Comparison of ENCODE assay signal across 8 mouse cellular contexts in the genomic region with DNA sequence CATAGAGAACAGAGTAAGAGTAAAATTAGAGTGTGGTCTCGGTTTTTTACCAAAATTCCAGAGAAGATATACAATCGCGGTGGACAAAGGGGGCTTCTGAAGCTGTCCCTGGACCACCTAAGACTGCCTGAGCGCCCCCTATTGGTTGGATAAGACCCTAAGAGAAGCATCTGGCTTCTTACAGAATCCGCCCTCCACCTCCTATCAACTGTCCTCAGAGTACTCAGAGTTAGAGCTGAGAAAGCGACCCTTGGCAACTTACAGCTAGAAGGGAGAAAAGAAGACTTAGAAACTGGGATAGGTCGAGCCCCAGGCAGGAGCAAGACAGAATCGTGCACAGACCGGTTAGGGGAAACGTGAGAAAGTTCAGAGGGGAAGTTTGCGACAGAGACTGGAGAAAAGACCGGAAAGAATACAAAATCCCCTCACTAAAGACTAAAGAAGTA. TPM values are rescaled to one million over a fixed set of nuclear protein-coding genes. Genes with fewer than 3 reads are reported as not detected.
DNase-seq lines count a peak whose midpoint lies in the region; ATAC-seq lines count a peak whose summit lies in the region.

No protein-coding gene starts in this region.

- ATAC-seq in hindbrain, embryonic 16.5 days, result no peak
- no peak for ATAC-seq in stomach, embryonic 16.5 days (ENCODE audit: insufficient read depth, low FRiP score)

- DNase-seq in lung, adult 18-20 months, result peak; percentile 14 to 21
- no peak for DNase-seq in lung, postnatal 25 days (ENCODE audit: low spot score)
- DNase-seq in embryonic facial prominence, embryonic 10.5 days (ENCODE audit: low spot score), result peak; percentile 54
- DNase-seq in lung, postnatal 10 days, result peak; percentile 33
- no peak for DNase-seq in frontal cortex, postnatal 25 days (ENCODE audit: low spot score in 2 of 2)
- DNase-seq in left cerebral cortex, adult 18-20 months (ENCODE audit: low spot score in 2 of 2), result no peak

- H3K9ac ChIP-seq in hindbrain, embryonic 16.5 days (ENCODE audit: low read depth, low read length), result peak overlapping the region; percentile 51; the same call in 1 of the 2 replicates
- peak overlapping the region; percentile 64 for H3K9ac ChIP-seq in stomach, embryonic 16.5 days (ENCODE audit: low read length)

- H3K27ac ChIP-seq in embryonic facial prominence, embryonic 10.5 days (replicated peaks), result peak overlapping the region; percentile 57; the same call in 1 of the 2 replicates
- H3K27ac ChIP-seq in hindbrain, embryonic 16.5 days (ENCODE audit: low read depth, low read length), result no peak overlapping the region
- H3K27ac ChIP-seq in stomach, embryonic 16.5 days (ENCODE audit: low read length), result no peak overlapping the region

- 12% methylated on average over 12 of the region's 12 CpGs for whole genome bisulfite sequencing in embryonic facial prominence, embryonic 10.5 days
- 12% methylated on average over 12 of the region's 12 CpGs for WGBS in hindbrain, embryonic 16.5 days
- WGBS in stomach, embryonic 16.5 days, result 11% methylated on average over 12 of the region's 12 CpGs

- H3K4me3 ChIP-seq in embryonic facial prominence, embryonic 10.5 days, result peak overlapping the region; percentile 64
- H3K4me3 ChIP-seq in hindbrain, embryonic 16.5 days (ENCODE audit: low read length), result peak overlapping the region; percentile 50
- H3K4me3 ChIP-seq in stomach, embryonic 16.5 days (replicated peaks; ENCODE audit: low read length), result peak overlapping the region; percentile 50

- H3K27me3 ChIP-seq in embryonic facial prominence, embryonic 10.5 days (replicated peaks; ENCODE audit: low read depth, poor library complexity, severe bottlenecking), result peaks cover 46% of the 10 kb centered on the region
- H3K27me3 ChIP-seq in hindbrain, embryonic 16.5 days (replicated peaks; ENCODE audit: control insufficient read depth, insufficient read depth, low read length), result peaks cover 6% of the 10 kb centered on the region; the same call in 1 of the 2 replicates
- H3K27me3 ChIP-seq in stomach, embryonic 16.5 days (ENCODE audit: control insufficient read depth, insufficient read depth, low read length), result no peaks in the 10 kb centered on the region

- H3K36me3 ChIP-seq in embryonic facial prominence, embryonic 10.5 days (replicated peaks), result no peaks in the 10 kb centered on the region
- no peaks in the 10 kb centered on the region for H3K36me3 ChIP-seq in hindbrain, embryonic 16.5 days (ENCODE audit: control insufficient read depth, insufficient read depth, low read length)
- no peaks in the 10 kb centered on the region for H3K36me3 ChIP-seq in stomach, embryonic 16.5 days (ENCODE audit: control insufficient read depth, insufficient read depth, low read length)

- H3K4me1 ChIP-seq in embryonic facial prominence, embryonic 10.5 days, result peaks cover 42% of the 10 kb centered on the region
- peaks cover 8% of the 10 kb centered on the region for H3K4me1 ChIP-seq in hindbrain, embryonic 16.5 days (ENCODE audit: control insufficient read depth, insufficient read depth, low read depth, low read length)
- H3K4me1 ChIP-seq in stomach, embryonic 16.5 days (ENCODE audit: control insufficient read depth, insufficient read depth, low read length), result peaks cover 7% of the 10 kb centered on the region; the same call in 1 of the 2 replicates

- peak overlapping the region; percentile 93 for H3K4me2 ChIP-seq in hindbrain, embryonic 16.5 days (ENCODE audit: low read length)
- H3K4me2 ChIP-seq in stomach, embryonic 16.5 days (ENCODE audit: low read depth, low read length), result peak overlapping the region; percentile 89

- no peaks in the 10 kb centered on the region for H3K9me3 ChIP-seq in embryonic facial prominence, embryonic 10.5 days
- no peaks in the 10 kb centered on the region for H3K9me3 ChIP-seq in hindbrain, embryonic 16.5 days (ENCODE audit: control insufficient read depth, low read length)
- H3K9me3 ChIP-seq in stomach, embryonic 16.5 days (replicated peaks; ENCODE audit: control insufficient read depth, low read length), result no peaks in the 10 kb centered on the region

RNA-seq across cellular contexts. Expression of gene Pik3ap1, which starts 0.5 kb away (rescaled TPM):
- polyA plus RNA-seq in embryonic facial prominence, embryonic 10.5 days (2016; fragmentation: Nextera tagmentation; extraction: Ambion mirVana), result 2.5 and 3.0 TPM in 2 replicates
- 2.3 and 2.5 TPM in 2 replicates for polyA plus RNA-seq in hindbrain, embryonic 16.5 days (2015; fragmentation: Nextera tagmentation; extraction: Ambion mirVana)
- polyA plus RNA-seq in stomach, embryonic 16.5 days (2015; fragmentation: Nextera tagmentation; extraction: Ambion mirVana), result 8.3 and 8.6 TPM in 2 replicates
- 1 to 10 TPM; 2.4 to 2.6 TPM for total RNA-seq in left cerebral cortex, adult 18-20 months (2021)

Comparison
In these comparisons a context has a peak if more than half of its experiments do, and no peak if none do; other contexts are left out.
1. DNase-seq: peak in lung, adult 18-20 months (2 of 2), embryonic facial prominence, embryonic 10.5 days (single experiment) and lung, postnatal 10 days (single experiment); none in lung, postnatal 25 days (single experiment), frontal cortex, postnatal 25 days (0 of 2) and left cerebral cortex, adult 18-20 months (0 of 2).
2. Peak in every context shown above with its lines, with median percentiles within 50 percentile points of each other: H3K4me3 ChIP-seq.